Mouse (Mus musculus): ENCODE results near the gene Neurl4. TPM values are rescaled to one million over a fixed set of nuclear protein-coding genes. Genes with fewer than 3 reads are reported as not detected.

The Neurl4 gene
- polyA plus RNA-seq, 1 experiment = 119 TPM

DNA sequence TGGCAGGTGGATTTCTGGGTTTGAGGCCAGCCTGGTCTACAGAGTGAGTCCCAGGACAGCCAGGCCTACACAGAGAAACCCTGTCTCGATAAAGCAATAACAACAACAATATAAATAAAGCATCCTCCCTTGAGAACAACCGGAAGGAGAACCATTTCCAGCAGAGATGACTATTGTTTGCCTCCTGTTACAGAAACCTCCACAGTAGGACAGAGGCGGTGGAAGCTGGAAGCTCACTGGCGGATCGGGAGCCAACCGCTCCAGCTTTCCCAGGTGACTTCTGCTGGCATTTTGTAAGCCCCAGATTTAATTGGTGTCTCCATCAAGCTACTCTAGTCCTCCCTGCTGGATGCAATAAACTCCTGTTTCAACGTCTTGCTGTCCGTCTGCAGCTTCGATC is 35.3 kb upstream of the Neurl4 start:
- Histone ChIP-seq H3K27ac (ENCODE audit: insufficient read depth, low read length) (no peak overlapping the region), H3K27me3 (ENCODE audit: control insufficient read depth, insufficient read depth, low read length) (no peaks in the 10 kb centered on the region; the same call in 1 of the 2 replicates), H3K4me3 (replicated peaks; ENCODE audit: insufficient read depth, low read depth, low read length) (no peak overlapping the region), H3K4me1 (ENCODE audit: control insufficient read depth, insufficient read depth, low read length) (no peaks in the 10 kb centered on the region)
- no peak for DNase-seq
- TF ChIP-seq POLR2A (IDR thresholded peaks at IDR 0.05; ENCODE audit: borderline replicate concordance, insufficient read depth, low read length) (no peak), CTCF (IDR thresholded peaks at IDR 0.05; ENCODE audit: borderline replicate concordance, insufficient read depth, low read depth, low read length) (no peak)
- WGBS = 79% methylated on average over 9 of the region's 9 CpGs

DNA sequence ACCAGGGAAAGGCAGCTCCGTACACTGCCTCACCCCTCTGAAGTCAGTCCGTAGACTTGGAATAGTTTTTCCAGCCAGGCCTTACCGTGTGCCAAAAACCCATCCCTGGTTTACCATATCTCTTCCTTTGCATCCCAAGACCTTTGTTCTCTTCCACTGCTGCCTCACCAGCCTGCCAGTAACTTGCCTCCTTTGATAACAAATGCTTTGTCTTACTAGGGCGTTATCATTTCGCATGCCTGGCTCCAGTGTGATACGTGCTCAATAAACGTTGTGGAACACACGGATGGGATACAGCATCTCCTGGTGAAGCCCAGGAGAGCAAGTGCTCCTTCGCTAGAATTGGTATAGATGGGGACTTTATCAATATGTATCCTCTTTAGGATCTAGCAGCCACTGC is 33.5 kb upstream of the Neurl4 start:
- TF ChIP-seq CTCF (IDR thresholded peaks at IDR 0.05; ENCODE audit: borderline replicate concordance, insufficient read depth, low read depth, low read length) (no peak), POLR2A (IDR thresholded peaks at IDR 0.05; ENCODE audit: borderline replicate concordance, insufficient read depth, low read length) (no peak)
- Histone ChIP-seq H3K4me3 (replicated peaks; ENCODE audit: insufficient read depth, low read depth, low read length) (no peak overlapping the region), H3K27ac (ENCODE audit: insufficient read depth, low read length) (no peak overlapping the region), H3K4me1 (ENCODE audit: control insufficient read depth, insufficient read depth, low read length) (no peaks in the 10 kb centered on the region), H3K27me3 (ENCODE audit: control insufficient read depth, insufficient read depth, low read length) (no peaks in the 10 kb centered on the region; the same call in 1 of the 2 replicates)
- no peak for DNase-seq
- 73% methylated on average over 9 of the region's 9 CpGs for WGBS

DNA sequence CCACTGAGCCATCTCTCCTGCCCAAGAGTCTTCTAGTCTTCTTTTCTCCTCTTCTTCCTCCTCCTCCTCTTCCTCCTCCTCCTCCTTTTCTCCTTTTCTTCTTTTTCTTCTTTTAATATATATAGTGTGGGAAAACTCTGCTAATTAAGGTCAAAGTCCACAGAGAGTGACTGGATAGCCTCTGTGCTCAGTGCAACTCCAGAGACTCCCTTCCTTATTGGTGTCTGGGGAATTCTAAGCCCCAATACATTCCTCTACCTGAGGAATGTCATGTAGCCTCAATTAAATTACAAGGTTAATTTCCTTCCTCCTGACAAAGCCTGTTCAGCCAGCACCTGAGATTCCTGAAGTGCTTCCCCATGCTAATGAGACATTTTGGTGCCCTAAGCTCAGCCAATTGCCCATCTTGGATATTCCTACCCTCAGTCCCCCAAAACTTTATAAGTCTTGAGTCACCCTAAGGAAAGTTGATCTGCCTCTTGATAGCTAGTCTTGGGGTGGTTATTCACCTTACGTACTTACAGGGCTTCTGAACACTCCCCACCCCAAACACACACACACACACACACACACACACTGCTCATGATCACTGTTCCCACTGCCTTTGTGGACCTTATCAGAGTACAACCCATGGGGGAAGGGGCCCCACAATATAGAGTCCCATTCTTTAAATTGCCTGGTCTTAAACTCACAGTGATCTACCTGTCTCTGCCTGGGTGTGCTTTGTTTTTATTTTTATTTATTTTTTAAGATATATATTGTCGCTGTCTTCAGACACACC is 30.4 kb upstream of the Neurl4 start:
- no peak overlapping the region for H3K27ac ChIP-seq (ENCODE audit: insufficient read depth, low read length)
- H3K4me3 ChIP-seq (replicated peaks; ENCODE audit: insufficient read depth, low read depth, low read length) = no peak overlapping the region
- no peaks in the 10 kb centered on the region; the same call in 1 of the 2 replicates for H3K27me3 ChIP-seq (ENCODE audit: control insufficient read depth, insufficient read depth, low read length)
- TF ChIP-seq POLR2A (IDR thresholded peaks at IDR 0.05; ENCODE audit: borderline replicate concordance, insufficient read depth, low read length) = no peak
- TF ChIP-seq CTCF (IDR thresholded peaks at IDR 0.05; ENCODE audit: borderline replicate concordance, insufficient read depth, low read depth, low read length) = no peak
- no peak for DNase-seq
- H3K4me1 ChIP-seq (ENCODE audit: control insufficient read depth, insufficient read depth, low read length) = no peaks in the 10 kb centered on the region
- WGBS = 94% methylated on average over 2 of the region's 2 CpGs

DNA sequence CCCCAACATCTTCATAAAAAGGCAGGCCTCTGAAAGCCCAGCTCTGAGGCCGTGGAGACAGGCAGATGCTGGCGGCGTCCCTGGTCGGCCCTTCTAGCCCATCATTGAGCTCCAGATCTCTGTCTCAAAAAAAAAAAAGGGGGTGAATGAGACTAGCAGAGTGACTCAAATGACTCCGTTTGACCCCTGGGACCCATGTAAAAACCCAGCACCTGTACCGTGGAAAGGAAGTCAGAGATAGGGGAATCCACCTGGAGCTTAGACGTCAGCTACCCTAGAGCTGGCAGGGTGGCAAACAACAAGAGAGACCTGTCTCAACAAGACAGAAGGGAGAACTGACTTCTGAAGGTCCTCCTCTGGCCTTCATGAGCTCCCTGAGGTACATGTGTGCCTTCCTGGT is 29.1 kb upstream of the Neurl4 start:
- Histone ChIP-seq H3K27me3 (ENCODE audit: control insufficient read depth, insufficient read depth, low read length) (no peaks in the 10 kb centered on the region; the same call in 1 of the 2 replicates), H3K27ac (ENCODE audit: insufficient read depth, low read length) (no peak overlapping the region), H3K4me1 (ENCODE audit: control insufficient read depth, insufficient read depth, low read length) (no peaks in the 10 kb centered on the region), H3K4me3 (replicated peaks; ENCODE audit: insufficient read depth, low read depth, low read length) (no peak overlapping the region)
- TF ChIP-seq CTCF (IDR thresholded peaks at IDR 0.05; ENCODE audit: borderline replicate concordance, insufficient read depth, low read depth, low read length) (no peak), POLR2A (IDR thresholded peaks at IDR 0.05; ENCODE audit: borderline replicate concordance, insufficient read depth, low read length) (no peak)
- no peak for DNase-seq
- 89% methylated on average over 7 of the region's 7 CpGs for WGBS

DNA sequence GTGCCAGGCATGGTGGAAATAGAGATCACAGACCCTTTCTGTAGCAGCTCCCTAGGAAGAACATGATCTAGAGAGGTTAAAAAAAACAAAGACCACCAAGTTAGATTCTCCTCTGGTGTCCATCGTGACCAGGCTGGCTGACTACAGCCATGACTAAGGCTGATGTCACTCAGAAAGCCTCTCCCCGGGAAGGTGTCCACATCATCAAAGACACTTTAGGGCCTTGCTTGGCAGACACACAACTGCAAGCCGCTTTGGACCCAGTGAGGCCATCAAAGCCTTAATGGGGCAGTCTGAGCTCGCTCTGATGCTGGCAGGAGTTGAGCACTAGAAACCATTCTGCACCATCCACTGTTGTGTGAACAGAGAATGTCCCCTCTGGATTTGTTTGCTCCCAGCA is 28.4 kb upstream of the Neurl4 start:
- H3K4me3 ChIP-seq (replicated peaks; ENCODE audit: insufficient read depth, low read depth, low read length) = no peak overlapping the region
- 60% methylated on average over 4 of the region's 4 CpGs for WGBS
- H3K27ac ChIP-seq (ENCODE audit: insufficient read depth, low read length) = no peak overlapping the region
- H3K4me1 ChIP-seq (ENCODE audit: control insufficient read depth, insufficient read depth, low read length) = no peaks in the 10 kb centered on the region
- H3K27me3 ChIP-seq (ENCODE audit: control insufficient read depth, insufficient read depth, low read length) = no peaks in the 10 kb centered on the region; the same call in 1 of the 2 replicates
- DNase-seq = no peak
- TF ChIP-seq CTCF (IDR thresholded peaks at IDR 0.05; ENCODE audit: borderline replicate concordance, insufficient read depth, low read depth, low read length) (no peak), POLR2A (IDR thresholded peaks at IDR 0.05; ENCODE audit: borderline replicate concordance, insufficient read depth, low read length) (no peak)

DNA sequence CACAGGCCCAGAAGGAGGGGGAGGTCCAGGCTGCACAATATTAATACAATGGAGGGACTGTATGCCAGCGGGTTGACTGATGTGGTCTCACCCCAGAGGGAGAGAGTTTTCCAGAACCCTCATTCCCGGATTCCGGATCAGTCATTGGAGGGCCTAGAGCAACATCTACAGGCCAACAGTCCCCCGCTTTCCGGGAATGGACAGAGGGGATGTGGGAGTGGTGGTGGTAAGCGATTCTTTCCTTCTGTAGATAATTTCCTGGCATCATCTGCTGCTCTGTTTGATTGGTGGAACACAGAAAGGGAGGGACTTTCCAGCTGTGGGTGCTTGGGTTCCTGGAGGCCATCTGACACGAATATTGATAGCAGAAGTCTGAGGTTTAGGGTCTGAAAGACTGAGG is 24.7 kb upstream of the Neurl4 start:
- no peak for DNase-seq
- no peaks in the 10 kb centered on the region for H3K4me1 ChIP-seq (ENCODE audit: control insufficient read depth, insufficient read depth, low read length)
- TF ChIP-seq CTCF (IDR thresholded peaks at IDR 0.05; ENCODE audit: borderline replicate concordance, insufficient read depth, low read depth, low read length) (no peak), POLR2A (IDR thresholded peaks at IDR 0.05; ENCODE audit: borderline replicate concordance, insufficient read depth, low read length) (no peak)

DNA sequence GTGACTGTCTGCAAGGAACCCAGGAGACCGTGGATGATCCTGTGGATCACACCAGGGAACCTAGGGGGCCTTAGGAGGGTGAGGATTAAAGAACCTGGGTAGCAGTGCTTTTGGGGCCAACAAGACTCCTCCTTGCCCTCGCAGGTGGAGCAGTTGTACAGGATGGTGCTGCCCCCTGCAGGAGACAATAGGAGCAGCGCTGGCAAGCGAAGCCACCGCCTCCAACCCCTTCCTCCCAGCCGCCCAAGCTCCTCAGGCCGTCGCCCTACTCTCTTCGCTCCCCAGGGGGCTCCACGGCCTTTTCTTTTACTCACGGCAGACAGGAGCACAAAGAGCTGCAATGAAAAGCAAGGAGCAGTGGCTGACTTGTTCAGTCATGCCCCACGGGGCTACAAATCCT is 24.0 kb upstream of the Neurl4 start:
- Histone ChIP-seq H3K4me1 (ENCODE audit: control insufficient read depth, insufficient read depth, low read length) (no peaks in the 10 kb centered on the region), H3K4me3 (replicated peaks; ENCODE audit: insufficient read depth, low read depth, low read length) (peak overlapping the region; percentile 3), H3K27me3 (ENCODE audit: control insufficient read depth, insufficient read depth, low read length) (no peaks in the 10 kb centered on the region), H3K27ac (ENCODE audit: insufficient read depth, low read length) (no peak overlapping the region)
- peak; percentile 79 to 87 for DNase-seq
- TF ChIP-seq CTCF (IDR thresholded peaks at IDR 0.05; ENCODE audit: borderline replicate concordance, insufficient read depth, low read depth, low read length) = peak; percentile 83
- no peak for TF ChIP-seq POLR2A (IDR thresholded peaks at IDR 0.05; ENCODE audit: borderline replicate concordance, insufficient read depth, low read length)
- WGBS = 1% methylated on average over 12 of the region's 12 CpGs

More for the DNA sequence above, 24.7 kb upstream of the Neurl4 start:
- Histone ChIP-seq H3K27ac (ENCODE audit: insufficient read depth, low read length) (no peak overlapping the region), H3K4me3 (replicated peaks; ENCODE audit: insufficient read depth, low read depth, low read length) (no peak overlapping the region), H3K27me3 (ENCODE audit: control insufficient read depth, insufficient read depth, low read length) (no peaks in the 10 kb centered on the region)
- WGBS = 60% methylated on average over 7 of the region's 7 CpGs

DNA sequence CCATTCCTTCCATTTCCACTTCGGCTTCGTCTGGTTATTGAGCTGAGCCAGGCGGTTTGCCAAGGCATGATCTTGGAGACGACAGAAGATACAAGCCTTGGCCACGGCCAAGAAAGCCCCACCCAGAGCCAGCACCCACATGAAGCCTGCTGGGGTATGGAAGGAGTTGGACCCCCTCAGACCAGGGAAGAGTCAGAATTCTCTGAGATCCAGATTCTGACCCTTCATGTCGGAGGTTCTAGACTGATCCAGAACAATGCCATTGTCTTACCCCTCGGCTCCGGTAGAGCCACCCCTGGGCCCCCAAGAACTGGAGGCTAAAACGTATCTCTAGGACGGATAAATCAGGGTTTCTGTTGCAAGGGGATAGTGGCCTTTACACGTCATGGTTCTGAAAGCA is 23.0 kb upstream of the Neurl4 start, which contains the start of gene Tmem95:
Gene Tmem95 (minus strand): TSS at position 141 of the 400 bp plus-strand sequence.
- H3K27ac ChIP-seq (ENCODE audit: insufficient read depth, low read length) = no peak within 1 kb of the TSS
- peak within 1 kb of the TSS; percentile 3 for H3K4me3 ChIP-seq (replicated peaks; ENCODE audit: insufficient read depth, low read depth, low read length)

More for the DNA sequence above, 23.0 kb upstream of the Neurl4 start, which contains the start of gene Tmem95:
- TF ChIP-seq CTCF (IDR thresholded peaks at IDR 0.05; ENCODE audit: borderline replicate concordance, insufficient read depth, low read depth, low read length) = no peak
- no peak for TF ChIP-seq POLR2A (IDR thresholded peaks at IDR 0.05; ENCODE audit: borderline replicate concordance, insufficient read depth, low read length)
- 74% methylated on average over 11 of the region's 11 CpGs for WGBS
- Histone ChIP-seq H3K27me3 (ENCODE audit: control insufficient read depth, insufficient read depth, low read length) (no peaks in the 10 kb centered on the region), H3K4me1 (ENCODE audit: control insufficient read depth, insufficient read depth, low read length) (no peaks in the 10 kb centered on the region)
- no peak for DNase-seq

Measured in cerebellum, adult 2 months (tissue).